Mouse (Mus musculus) retina, adult 2 months (tissue): Measurements from ENCODE around the gene Nmur1.
"Not testable (repeated sequence)": the region's sequence is repeated elsewhere in the genome, so short reads cannot be mapped to it uniquely, and the experiment has no call there.

Source experiments
- DNase-seq: peaks from one replicate; pipeline ENCODE4 v3.0.0-alpha.2; 2012; ENCODE audit warnings: low read depth, low spot score

The Nmur1 gene

DNA sequence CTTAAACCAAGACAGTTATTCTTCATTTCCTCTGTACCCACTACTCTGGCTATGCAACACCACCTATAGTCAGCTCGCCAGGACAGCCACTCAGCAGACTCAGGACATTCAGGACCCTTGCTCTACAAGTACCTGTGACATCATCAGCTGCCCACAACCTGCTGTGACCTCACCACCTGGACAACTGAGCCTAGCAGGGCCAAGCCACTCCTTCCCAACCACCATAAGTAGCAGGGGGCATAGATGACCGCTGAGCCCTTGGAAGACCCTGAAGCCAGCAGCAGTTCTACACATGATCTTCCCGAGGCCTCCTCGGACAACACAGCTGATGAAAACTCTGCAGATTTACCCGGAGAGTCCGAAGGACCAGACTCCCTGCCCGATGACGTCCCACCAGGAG lies at the start of gene Nmur1, which contains the start of gene Tex44:
TSS of gene Nmur1 (minus strand) at position 101 of the 400 bp plus-strand sequence.
TSS of gene Tex44 (plus strand) at position 202 of the 400 bp plus-strand sequence.
- DNase-seq: no peak

DNA sequence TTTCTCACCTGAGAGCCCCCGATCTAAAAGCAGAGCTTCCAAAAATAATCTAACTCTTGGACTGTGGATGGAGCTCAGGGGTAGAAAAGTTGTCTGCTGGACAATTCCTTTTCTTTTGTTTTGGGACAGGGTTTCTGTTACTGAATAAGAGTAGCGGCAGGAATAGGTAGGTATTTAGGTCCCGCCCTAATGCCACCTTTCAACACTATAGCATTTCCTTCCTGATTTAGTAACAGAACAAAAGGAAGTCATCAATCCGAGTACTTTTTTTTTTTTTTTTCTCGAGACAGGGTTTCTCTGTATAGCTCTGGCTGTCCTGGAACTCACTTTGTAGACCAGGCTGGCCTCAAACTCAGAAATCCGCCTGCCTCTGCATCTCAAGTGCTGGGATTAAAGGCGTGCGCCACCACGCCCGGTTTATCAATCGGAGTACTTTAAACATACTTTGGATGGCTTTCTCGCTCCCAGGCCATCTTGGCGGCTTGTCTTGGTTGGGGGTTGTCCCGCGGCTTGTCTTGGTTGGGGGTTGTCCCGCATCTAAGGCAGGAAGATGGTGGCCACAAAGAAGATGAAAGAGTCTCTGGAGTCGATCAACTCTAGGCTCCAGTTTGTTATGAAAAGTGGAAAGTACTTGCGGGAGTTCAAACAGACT lies 47.2 kb upstream of the Nmur1 start:
- no peak for DNase-seq

DNA sequence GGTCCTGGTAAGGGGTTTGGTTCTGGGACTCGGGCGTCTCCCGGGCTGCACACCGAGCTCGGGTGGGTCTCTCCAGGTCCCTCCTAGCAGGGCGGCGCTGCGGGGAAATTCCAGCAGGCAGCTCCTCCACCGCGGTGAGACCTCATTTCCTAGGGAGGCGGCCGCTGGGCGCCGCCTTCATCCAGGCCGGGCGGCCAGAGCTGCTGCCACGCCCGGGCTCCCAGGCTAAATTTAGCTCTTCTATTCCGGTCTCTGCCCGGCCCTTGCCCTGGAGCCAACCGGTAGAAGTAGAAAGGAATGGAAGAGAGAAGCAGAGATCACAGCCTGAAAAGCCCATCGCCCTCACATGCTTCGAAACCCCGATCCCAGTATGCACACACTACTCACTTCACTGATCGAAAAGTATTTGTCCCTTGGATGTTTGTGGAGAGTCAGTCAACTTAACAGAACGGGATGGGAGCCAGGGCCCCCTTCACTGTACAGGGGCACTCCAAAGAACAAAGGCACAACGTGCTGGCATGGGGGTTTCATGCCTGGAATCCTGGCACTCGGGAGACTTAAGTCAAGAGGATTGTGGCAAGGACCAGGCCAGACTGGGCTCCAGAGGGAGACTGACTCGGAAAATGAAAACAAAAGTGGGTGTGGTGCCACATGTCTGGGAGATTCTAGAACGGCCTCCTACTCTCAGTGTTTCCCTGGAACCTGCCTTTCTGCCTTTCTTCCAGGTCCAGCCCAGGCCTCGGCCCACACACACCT lies 46.3 kb upstream of the Nmur1 start:
- no peak for DNase-seq

DNA sequence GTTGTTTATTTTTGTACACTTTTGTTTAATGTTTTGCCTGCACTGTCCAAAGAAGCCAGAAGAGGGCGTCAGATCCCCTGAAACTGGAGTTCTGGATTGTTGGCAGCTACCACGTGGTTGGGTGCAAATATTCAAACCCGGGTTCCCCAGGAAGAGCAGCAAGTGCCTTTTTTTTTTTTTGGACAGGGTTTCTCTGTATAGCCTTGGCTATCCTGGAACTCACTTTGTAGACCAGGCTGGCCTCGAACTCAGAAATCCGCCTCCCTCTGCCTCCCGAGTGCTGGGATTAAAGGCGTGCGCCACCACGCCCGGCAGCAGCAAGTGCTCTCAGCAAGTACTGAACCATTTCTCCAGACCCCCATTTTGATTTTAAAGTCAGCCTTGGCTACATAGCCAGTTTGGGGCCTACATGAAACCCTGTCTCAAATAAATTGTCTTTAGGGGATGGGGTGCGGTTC lies 45.5 kb upstream of the Nmur1 start:
- not testable (repeated sequence) for DNase-seq

DNA sequence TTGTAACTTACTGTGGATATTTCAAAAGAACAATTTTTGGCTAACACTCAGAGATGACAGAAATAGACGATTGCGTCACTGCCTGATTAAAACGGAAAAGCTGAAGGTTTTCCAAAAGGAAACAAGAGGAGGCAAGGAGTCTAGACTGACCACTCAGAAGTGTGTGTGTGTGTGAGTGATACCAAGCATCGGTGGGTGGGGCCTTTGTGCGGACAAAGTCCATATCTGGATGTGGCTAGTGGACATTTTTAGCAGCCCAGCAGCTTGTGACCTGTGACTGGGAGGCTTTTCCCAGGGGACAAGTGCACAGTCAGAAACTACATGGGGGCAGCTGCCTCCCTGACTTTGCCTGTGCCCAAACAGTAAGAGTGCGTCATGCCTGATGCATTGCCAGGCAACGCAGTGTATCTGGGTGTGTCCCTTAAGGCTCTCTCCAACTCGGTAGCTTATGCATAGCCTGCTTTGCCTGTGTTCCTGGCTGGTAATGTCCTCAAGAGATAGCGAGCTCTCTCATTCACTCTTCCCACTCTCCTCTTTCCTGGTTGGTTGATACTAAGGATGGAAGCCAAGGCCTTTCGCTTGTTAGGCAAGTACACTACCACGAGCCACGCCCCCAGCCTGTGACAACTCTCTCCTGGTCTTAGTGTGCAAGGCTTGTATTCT lies 44.6 kb upstream of the Nmur1 start:
- DNase-seq: no peak

DNA sequence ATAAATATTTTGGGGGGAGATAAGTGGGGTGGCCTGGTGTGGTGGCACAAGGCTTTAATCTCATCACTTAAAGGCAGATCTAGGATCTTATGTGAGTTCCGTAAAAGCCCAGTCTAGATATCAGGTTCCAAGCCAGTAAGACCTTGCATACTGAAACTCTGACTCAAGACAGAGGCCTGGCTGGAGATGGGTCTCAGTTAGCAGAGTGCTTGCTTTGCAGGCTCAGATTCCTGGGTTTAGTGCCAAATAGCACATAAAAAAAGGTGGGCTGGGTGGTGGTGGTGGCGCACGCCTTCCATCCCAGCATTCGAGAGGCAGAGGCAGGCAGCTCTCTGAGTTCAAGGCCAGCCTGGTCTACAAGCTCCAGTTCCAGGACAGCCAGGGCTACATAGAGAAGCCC lies 43.8 kb upstream of the Nmur1 start:
- DNase-seq: no peak

DNA sequence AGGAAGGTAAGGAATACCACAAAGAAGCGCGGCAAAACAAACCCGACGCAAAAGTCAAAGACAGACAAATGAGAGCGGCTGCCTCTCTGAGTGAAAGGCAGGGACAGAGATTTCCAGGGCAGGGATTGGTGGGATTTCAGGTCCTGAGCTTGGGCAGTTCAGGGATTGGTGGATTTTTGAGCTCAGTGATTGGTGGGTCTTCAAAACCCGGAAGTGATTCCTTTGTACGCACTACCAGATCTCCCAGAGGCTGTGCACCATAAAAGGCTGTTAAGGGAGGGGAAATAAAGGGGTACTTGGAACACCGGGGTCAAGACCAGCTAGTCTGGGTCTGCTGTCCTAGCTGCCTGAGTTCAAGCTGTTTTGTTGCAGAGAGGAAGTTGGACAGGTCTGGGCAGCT lies 41.4 kb upstream of the Nmur1 start:
- no peak for DNase-seq

DNA sequence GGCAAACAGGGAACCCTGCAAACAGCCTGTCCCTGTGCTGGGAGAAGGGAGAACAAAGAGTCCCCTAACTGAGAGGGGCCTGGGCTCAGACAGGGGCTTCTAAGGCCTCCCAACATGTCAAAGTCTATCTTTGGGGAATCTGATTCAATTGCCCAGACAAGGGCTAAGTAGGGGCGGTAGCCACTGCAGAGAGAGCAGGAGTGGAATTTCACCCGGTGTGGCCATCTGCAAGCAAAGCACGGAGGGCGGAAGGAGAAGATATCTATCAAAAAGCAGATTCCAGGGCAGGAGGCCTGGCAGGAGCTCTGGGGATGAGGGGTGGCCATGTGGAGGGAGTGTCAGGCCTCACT lies 38.8 kb upstream of the Nmur1 start:
- DNase-seq: no peak

DNA sequence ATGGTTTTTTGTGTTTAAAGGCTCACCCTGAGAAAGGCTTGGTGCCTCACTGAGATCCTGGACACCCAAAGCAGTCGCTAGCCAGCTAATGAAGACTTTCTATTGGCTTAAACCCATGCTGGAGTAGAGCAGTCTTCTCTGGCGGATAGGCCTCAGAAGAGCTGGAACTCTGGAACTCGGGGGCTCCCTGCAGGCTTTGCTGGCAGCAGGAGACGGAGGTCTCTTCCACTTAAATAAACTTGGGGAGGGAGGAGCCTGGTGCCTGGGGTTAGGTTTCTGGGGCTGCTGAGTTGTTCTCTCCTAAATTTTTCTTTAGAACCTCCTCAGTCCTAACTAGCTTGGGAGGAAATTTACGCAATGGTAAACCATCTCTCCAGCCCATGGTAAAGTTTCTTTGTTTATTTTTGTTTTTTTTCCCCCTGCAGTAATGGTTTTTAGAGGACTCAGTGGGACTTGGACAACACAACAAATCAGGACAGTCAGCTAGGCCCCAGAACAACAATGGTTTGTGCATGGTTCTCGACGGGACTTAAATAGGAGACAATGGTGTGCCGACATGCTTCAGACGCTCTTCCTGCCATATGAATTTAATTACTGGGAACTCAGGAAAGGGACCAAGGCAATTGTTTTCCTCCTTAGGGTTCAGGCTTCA lies 38.3 kb upstream of the Nmur1 start:
- DNase-seq: no peak

DNA sequence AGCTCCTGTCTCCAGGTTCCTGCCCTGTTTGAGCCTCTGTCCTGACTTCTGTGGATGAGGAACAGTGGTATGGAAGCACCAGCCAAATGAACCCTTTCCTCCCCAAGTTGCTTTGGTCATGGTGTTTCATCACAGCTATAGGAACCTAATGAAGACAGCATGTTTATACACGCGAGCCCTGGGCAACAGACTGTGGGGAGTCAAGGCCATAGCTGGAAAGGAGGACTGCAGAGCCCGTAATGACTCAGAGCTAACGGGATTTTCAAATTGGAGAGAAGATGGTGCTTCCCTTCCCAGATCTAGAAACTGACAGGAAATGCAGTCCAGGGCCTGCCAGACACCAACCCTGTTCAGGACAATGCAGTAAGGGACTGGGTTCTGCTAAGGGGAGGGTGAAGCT lies 33.3 kb upstream of the Nmur1 start:
- DNase-seq: no peak

DNA sequence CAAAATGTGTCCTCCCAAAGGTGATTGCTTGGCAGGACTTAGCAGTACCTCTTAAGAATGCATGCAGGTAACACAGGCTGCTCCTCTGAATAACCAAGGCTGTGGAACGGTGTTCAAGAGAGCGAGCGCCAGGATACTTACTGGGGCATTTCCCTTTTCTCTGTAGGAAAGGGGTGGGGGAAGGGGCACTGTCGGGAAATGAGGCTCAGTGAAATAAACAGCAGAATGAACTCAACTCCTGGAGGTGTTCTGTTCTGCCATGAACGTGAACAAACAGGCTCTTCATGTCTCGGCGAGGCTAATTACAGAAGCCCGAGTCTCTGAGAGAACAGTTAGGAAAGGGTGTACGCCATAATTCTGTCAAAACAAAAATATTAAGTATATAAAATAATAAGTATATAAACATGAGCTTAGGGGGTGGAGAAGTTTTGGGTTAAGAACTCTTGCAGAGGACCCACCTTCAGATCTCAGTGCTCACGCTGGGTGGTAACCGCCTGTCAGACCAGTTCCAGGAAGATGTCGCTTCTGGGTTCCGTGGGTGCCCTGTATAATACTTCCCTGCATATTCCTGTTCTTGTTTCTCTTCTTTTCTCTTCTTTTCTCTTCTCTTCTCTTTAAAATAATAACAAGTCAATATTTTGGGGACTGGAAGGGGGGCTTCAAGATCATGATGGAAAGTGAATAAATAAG lies 31.0 kb upstream of the Nmur1 start:
- no peak for DNase-seq

DNA sequence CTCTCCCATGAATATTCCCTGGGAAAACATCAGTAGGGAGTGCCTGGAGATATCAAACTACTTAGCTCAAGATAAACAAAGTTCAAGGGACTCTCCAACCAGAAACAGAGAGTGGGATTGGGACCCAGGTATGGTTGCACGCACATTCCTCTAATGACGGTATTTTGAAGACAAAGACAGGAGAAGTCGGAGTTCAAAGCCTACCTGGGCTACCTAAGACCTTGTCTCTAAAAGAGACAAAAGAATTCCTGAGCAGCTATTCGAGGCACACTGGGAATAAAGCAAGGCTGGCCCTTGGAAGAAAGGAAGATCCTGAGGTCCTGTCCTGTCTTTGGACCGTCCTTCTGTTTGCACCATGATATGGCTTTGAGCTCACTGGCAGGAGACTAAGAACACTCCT lies 26.7 kb upstream of the Nmur1 start:
- no peak for DNase-seq

DNA sequence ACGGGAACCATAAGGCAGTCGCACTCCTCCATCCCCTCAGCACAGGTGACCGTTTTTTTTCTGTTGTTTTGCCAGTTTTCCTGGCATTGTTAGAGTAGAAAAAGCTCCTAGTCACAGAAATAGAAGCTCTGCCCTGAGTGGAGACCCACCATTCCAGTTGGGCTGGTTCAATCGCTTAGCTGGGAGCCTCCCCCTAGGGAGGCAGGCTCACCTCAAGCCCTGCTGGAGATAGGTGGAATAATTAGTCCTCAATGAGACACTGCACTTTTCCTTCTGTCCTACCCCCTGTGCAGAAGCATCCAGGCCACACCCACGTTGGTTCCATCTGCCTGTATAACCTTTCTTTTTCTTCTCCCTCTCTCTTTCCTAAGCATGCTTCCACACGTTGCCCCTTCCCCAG lies 23.9 kb upstream of the Nmur1 start:
- DNase-seq: no peak

DNA sequence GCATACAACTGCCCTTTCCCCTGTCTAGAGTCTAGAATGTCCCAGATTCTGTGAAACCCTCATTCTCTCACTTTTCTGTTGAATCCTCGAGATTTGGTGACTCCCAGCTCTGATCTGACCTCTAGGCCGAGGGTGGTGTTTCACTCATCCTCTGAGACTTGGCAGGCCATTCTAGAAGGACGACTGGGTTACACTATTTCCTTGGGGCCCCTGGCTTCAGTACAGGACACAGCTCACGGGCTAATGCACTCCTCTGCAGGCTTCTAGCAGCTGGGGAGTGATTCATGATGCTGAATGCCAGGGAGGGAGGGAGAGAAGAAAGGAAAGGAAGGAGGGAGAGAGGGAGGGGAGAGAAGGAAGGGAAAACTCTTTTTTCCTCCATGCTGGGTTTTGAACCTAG lies 22.2 kb upstream of the Nmur1 start:
- DNase-seq: no peak

DNA sequence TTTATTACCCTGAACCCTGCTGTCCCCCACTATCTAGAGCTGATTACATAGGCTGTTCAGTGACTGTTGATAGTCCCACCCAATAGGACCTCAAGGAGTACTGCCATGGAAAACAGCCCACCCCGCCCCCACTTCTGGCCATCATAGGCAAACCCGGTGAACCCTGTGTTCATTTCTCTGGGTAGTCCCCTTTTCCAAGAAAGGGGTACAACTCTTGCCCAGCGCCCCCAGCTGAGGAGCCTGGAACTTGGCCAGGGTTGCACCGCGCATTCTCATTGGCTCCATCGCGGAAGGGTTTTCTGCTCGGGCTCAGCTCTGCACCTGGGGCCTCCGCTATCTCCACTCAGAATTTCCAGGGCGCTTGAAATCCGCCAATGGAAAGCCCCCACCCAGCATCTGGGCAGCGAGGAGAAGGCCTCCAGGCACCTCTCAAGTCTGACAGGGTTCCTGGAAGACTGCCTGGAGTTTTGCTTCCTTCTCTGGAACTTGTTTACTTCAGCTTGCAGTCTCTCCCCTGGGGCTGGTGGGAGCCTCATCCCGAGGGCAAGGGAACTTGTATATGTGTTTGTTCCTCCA lies 21.7 kb upstream of the Nmur1 start:
- no peak for DNase-seq

DNA sequence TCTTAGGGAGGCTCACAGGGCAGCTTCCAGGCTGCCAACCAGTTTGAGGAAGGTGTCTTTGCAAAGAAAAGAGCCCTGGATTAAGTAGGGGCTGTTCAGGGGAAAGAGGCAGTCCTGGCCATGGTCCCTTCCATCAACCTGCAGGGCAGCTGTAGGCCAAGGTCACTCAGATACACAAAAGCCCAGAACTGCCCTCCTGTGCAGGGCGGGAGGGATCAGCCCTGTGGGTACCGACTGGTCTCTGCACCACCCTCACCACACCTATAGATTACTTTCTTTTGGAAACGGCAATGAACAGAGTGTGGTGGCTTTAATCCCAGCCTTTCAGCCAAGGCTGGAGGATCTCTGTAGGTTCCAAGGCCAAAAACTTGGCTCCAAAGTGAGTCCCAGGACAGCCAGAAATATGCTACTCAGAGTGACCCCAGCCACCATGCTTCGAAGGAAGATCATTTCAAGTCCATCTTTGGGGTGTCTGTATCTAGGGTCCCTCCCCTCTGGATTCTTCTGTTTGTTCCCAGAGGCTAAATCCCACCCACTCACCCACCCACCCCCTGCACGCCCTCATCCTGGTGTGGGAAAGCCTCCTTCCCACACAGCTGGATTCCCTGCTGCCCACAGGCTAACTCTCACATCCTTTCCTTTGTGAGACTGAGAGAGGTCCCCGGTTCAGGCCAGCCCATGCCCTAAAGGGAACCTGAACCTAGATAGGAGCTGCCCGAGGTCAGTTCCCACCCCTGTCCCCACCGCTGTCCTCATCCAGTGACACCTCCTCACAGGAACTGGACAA lies 17.6 kb upstream of the Nmur1 start:
- DNase-seq: no peak

DNA sequence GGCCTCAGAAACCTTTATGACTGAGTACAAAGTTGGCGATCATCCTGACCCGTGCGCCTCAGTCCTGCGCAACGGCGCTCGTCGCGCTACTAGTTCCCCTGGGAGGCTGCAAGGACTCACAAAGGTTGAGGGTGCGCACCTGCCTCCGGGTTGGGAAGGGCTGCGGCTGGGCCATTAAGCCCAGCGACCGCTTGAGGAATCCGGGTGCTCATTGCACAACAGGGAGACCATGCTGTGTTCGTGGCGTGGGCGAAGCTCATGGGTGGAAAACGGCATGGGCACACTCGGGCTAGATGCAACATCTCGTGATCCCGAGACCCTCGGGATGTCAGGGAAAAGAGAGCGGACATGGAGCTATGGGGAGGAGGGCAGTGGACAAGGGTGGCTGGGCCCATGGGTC lies 16.8 kb upstream of the Nmur1 start:
- DNase-seq: no peak

DNA sequence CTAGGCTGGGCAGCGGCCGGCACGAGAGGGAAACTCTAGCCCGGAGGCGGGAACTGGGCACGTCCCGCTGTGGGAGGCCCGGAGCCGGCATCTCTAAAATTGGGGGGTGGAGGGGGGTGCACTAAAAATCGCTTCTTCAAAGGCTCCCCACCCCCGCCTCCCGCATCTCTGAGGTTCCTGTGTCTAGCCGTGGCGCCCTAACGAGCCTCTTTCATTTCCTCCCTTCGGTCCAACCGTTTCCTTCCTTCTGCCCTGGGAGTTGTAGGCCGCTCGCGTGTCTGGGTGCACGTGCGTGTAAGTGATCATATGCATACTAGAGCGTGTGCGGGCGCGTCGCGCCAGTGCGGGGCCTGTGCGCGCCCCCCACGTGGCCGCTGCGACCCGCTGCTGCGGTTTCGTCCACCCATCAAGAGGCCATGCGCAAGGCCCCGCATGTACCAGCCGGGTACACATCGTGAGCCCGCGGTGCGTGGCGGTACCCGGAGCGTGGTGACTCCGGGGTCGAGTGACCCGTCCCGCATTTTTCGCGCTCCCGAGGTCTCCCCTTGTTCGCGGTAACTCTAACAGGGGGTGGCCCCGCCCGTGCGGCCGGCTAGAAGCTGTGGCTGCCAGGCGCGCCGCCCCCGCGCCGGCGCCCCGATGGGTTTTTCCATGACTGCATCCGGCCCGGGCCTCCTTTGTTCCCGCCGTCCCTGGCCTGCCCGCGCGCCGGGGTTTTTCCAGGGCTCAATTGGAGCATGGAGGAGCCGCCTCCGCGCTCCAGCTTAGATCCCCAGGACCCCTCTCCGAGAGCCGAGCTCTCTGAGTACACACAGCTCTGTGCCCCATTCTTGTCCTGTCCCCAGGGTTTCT lies 16.2 kb upstream of the Nmur1 start:
- no peak for DNase-seq

DNA sequence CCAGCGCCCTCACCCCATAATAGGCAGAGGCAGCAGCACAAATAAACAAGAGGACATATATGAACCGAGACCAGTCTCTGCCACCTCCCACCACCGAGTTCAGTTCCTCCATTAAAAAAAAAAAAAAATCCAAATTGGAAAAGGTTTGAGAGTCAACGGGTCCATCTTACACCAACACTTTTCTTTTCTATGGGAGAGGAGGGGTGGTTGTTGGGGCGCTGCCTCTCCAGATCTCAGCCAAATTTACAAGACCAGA lies 15.6 kb upstream of the Nmur1 start:
- no peak for DNase-seq
